ENCODE assay signal across 19 mouse cellular contexts in the genomic region with DNA sequence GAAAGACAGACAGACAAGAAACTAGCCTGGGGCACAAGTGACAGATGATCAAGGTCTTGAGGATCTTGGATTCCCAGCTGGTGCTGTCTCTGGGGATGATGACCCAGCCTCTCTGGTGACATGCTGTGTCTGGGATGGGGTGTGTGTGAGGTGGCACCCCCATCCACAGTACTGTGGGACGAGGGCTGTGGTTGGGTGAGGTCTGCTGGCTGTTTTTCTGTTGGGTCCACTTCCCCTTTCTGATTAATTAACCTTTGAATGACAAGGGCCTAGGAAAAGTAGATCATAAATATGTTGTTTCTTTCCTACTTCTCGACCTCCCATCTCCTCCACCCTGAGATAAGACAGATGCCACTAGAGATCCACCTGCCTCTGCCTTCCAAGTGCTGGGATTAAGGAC. TPM values are rescaled to one million over a fixed set of nuclear protein-coding genes. Genes with fewer than 3 reads are reported as not detected.
DNase-seq lines count a peak whose midpoint lies in the region; ATAC-seq and TF ChIP-seq lines count a peak whose summit lies in the region.
"Had no signal": no experiment of that assay in that cellular context is flagged by ENCODE, and none has a peak within 500 bp of the region (broad histone marks: within the 10 kb centered on the region; RNA-seq: fewer than 3 reads in every experiment).

No protein-coding gene starts in this region.

- TF ChIP-seq POLR2A in MEL (IDR thresholded peaks at IDR 0.05; ENCODE audit: control insufficient read depth in 1 of 2, insufficient read depth in 1 of 2, low read depth in 1 of 2, low read length in 2 of 2, poor library complexity in 1 of 2): no peak
- TF ChIP-seq POLR2A in small intestine, adult 2 months (IDR thresholded peaks at IDR 0.05; ENCODE audit: low read depth, low read length): no peak

- H3K36me3 ChIP-seq in limb, embryonic 12.5 days: peaks cover 11% of the 10 kb centered on the region
- peaks cover 36% of the 10 kb centered on the region for H3K36me3 ChIP-seq in limb, embryonic 10.5 days
- H3K36me3 ChIP-seq in MEL (ENCODE audit: control insufficient read depth in 1 of 2, insufficient read depth in 2 of 2, low read length in 2 of 2): peaks cover 0 to 41% of the 10 kb centered on the region in 2 experiments; a peak in 2 of 4 replicates
- peaks cover 25% of the 10 kb centered on the region for H3K36me3 ChIP-seq in limb, embryonic 13.5 days
- no peaks in the 10 kb centered on the region for H3K36me3 ChIP-seq in small intestine, adult 2 months (ENCODE audit: control insufficient read depth, insufficient read depth, low read length)
- no peaks in the 10 kb centered on the region for H3K36me3 ChIP-seq in midbrain, embryonic 11.5 days (ENCODE audit: control insufficient read depth, insufficient read depth, low read length)
- H3K36me3 ChIP-seq: intestine, embryonic 15.5 days; liver, embryonic 13.5 days had no signal

- no peaks in the 10 kb centered on the region for H3K27me3 ChIP-seq in limb, embryonic 12.5 days
- no peaks in the 10 kb centered on the region for H3K27me3 ChIP-seq in limb, embryonic 10.5 days (ENCODE audit: low read depth, poor library complexity, severe bottlenecking)
- H3K27me3 ChIP-seq in MEL (ENCODE audit: control insufficient read depth in 1 of 2, insufficient read depth in 2 of 2, low read length in 2 of 2): no peaks in the 10 kb centered on the region
- no peaks in the 10 kb centered on the region for H3K27me3 ChIP-seq in limb, embryonic 13.5 days
- no peaks in the 10 kb centered on the region for H3K27me3 ChIP-seq in small intestine, adult 2 months (ENCODE audit: control insufficient read depth, insufficient read depth, low read length)
- H3K27me3 ChIP-seq in midbrain, embryonic 11.5 days (ENCODE audit: control insufficient read depth, insufficient read depth, low read length): no peaks in the 10 kb centered on the region
- H3K27me3 ChIP-seq: hindbrain, embryonic 13.5 days; intestine, embryonic 15.5 days; liver, embryonic 13.5 days; midbrain, embryonic 12.5 days had no signal

- WGBS in limb, embryonic 12.5 days: 77% methylated on average over 2 of the region's 2 CpGs
- 85% methylated on average over 2 of the region's 2 CpGs for WGBS in limb, embryonic 10.5 days
- WGBS in limb, embryonic 13.5 days: 67% methylated on average over 2 of the region's 2 CpGs
- WGBS in small intestine, adult 2 months: 18% methylated on average over 2 of the region's 2 CpGs
- 80% methylated on average over 2 of the region's 2 CpGs for WGBS in midbrain, embryonic 11.5 days

- H3K27ac ChIP-seq in limb, embryonic 12.5 days: peak overlapping the region; percentile 67
- H3K27ac ChIP-seq in limb, embryonic 10.5 days: no peak overlapping the region; the same call in 1 of the 2 replicates
- H3K27ac ChIP-seq in MEL (ENCODE audit: control insufficient read depth, low read depth, low read length): peak overlapping the region; percentile 71
- H3K27ac ChIP-seq in limb, embryonic 13.5 days: peak overlapping the region; percentile 63
- H3K27ac ChIP-seq in small intestine, adult 2 months (ENCODE audit: insufficient read depth, low read depth, low read length): 0 out of 2 replicates have a peak overlapping the region, but pooled peaks have one; percentile 11
- H3K27ac ChIP-seq in midbrain, embryonic 11.5 days (ENCODE audit: low read depth, low read length): no peak overlapping the region
- H3K27ac ChIP-seq: liver, embryonic 13.5 days; midbrain, embryonic 12.5 days had no signal

- TF ChIP-seq RAD21 in MEL (IDR thresholded peaks at IDR 0.05; ENCODE audit: low read depth, low read length): no peak

- no peak for TF ChIP-seq CTCF in MEL (IDR thresholded peaks at IDR 0.05 in 2 of 3, conservative IDR thresholded peaks at IDR 0.05 in 1 of 3; ENCODE audit: control insufficient read depth in 1 of 3, insufficient read depth in 1 of 3, low read depth in 2 of 3, low read length in 3 of 3, poor library complexity in 1 of 3, severe bottlenecking in 1 of 3)
- no peak for TF ChIP-seq CTCF in small intestine, adult 2 months (IDR thresholded peaks at IDR 0.05; ENCODE audit: extremely low read depth, insufficient read length, insufficient replicate concordance, low read depth, low read length)

- TF ChIP-seq EP300 in MEL (IDR thresholded peaks at IDR 0.05; ENCODE audit: low read depth in 1 of 2, low read length in 2 of 2): peak; percentile 75 to 76

- H3K79me2 ChIP-seq in MEL (ENCODE audit: control insufficient read depth, insufficient read depth, low read length, poor library complexity): no peaks in the 10 kb centered on the region

- no peaks in the 10 kb centered on the region for H3K9me3 ChIP-seq in limb, embryonic 12.5 days
- no peaks in the 10 kb centered on the region for H3K9me3 ChIP-seq in limb, embryonic 10.5 days (replicated peaks)
- H3K9me3 ChIP-seq in MEL (replicated peaks; ENCODE audit: insufficient read depth, low read length): no peaks in the 10 kb centered on the region
- H3K9me3 ChIP-seq in limb, embryonic 13.5 days: no peaks in the 10 kb centered on the region
- H3K9me3 ChIP-seq in midbrain, embryonic 11.5 days (ENCODE audit: control insufficient read depth, low read length): no peaks in the 10 kb centered on the region
- H3K9me3 ChIP-seq: hindbrain, embryonic 13.5 days; intestine, embryonic 15.5 days; liver, embryonic 13.5 days; midbrain, embryonic 12.5 days had no signal

- H3K4me3 ChIP-seq in limb, embryonic 12.5 days (replicated peaks): no peak overlapping the region
- no peak overlapping the region for H3K4me3 ChIP-seq in limb, embryonic 10.5 days
- no peak overlapping the region for H3K4me3 ChIP-seq in MEL (ENCODE audit: control insufficient read depth in 1 of 2, insufficient read depth in 1 of 2, low read depth in 2 of 2, low read length in 2 of 2)
- H3K4me3 ChIP-seq in limb, embryonic 13.5 days: no peak overlapping the region
- no peak overlapping the region for H3K4me3 ChIP-seq in small intestine, adult 2 months (ENCODE audit: low read depth, low read length)
- H3K4me3 ChIP-seq in midbrain, embryonic 11.5 days (ENCODE audit: low read depth, low read length): no peak overlapping the region
- H3K4me3 ChIP-seq: hindbrain, embryonic 13.5 days; intestine, embryonic 15.5 days; liver, embryonic 13.5 days; midbrain, embryonic 12.5 days had no signal

- no peak for DNase-seq in limb, embryonic 10.5 days (ENCODE audit: low spot score)
- DNase-seq in MEL (ENCODE audit: low read depth, low spot score): peak; percentile 80
- no peak for DNase-seq in MN1 (ENCODE audit: low spot score)
- no peak for DNase-seq in kidney, adult 8-10 months
- DNase-seq in midbrain, embryonic 11.5 days (ENCODE audit: low spot score, missing footprints): no peak
- DNase-seq: adrenal gland, postnatal 36 days; cerebellum, adult 11 months; kidney, postnatal 14 days; layer of hippocampus, adult 9-11 months; liver, embryonic 13.5 days; lung, postnatal 10 days; thymus, adult 2 months had no signal

- no peak for ATAC-seq in limb, embryonic 12.5 days (ENCODE audit: insufficient number of reproducible peaks, insufficient read depth, low FRiP score, low TSS enrichment, low read depth)
- ATAC-seq in limb, embryonic 13.5 days (ENCODE audit: low FRiP score, low read depth): no peak
- ATAC-seq in midbrain, embryonic 11.5 days (ENCODE audit: low FRiP score): no peak
- ATAC-seq: activated CD4-positive, CD25-positive, alpha-beta regulatory T cell, adult 4 months; intestine, embryonic 15.5 days had no signal

- H3K4me2 ChIP-seq in limb, embryonic 12.5 days: no peak overlapping the region
- no peak overlapping the region for H3K4me2 ChIP-seq in limb, embryonic 13.5 days (replicated peaks)
- H3K4me2 ChIP-seq in midbrain, embryonic 11.5 days: no peak overlapping the region
- H3K4me2 ChIP-seq: hindbrain, embryonic 13.5 days; intestine, embryonic 15.5 days; liver, embryonic 13.5 days; midbrain, embryonic 12.5 days had no signal

- H3K9ac ChIP-seq in limb, embryonic 12.5 days (replicated peaks): no peak overlapping the region
- H3K9ac ChIP-seq in MEL (ENCODE audit: control insufficient read depth, low read depth, low read length, poor library complexity, severe bottlenecking): peak overlapping the region; percentile 32
- H3K9ac ChIP-seq in limb, embryonic 13.5 days: no peak overlapping the region; the same call in 1 of the 2 replicates
- no peak overlapping the region for H3K9ac ChIP-seq in midbrain, embryonic 11.5 days (ENCODE audit: low read length)
- H3K9ac ChIP-seq: hindbrain, embryonic 13.5 days; intestine, embryonic 15.5 days; liver, embryonic 13.5 days; midbrain, embryonic 12.5 days had no signal

- peaks cover 37% of the 10 kb centered on the region for H3K4me1 ChIP-seq in limb, embryonic 12.5 days (replicated peaks)
- H3K4me1 ChIP-seq in limb, embryonic 10.5 days: peaks cover 62% of the 10 kb centered on the region
- peaks cover 18 to 56% of the 10 kb centered on the region in 2 experiments for H3K4me1 ChIP-seq in MEL (ENCODE audit: control insufficient read depth in 1 of 2, insufficient read depth in 2 of 2, low read length in 2 of 2)
- H3K4me1 ChIP-seq in limb, embryonic 13.5 days: peaks cover 70% of the 10 kb centered on the region
- H3K4me1 ChIP-seq in small intestine, adult 2 months (ENCODE audit: control insufficient read depth, insufficient read depth, insufficient read length, low read length): peaks cover 43% of the 10 kb centered on the region
- H3K4me1 ChIP-seq in midbrain, embryonic 11.5 days (ENCODE audit: control insufficient read depth, insufficient read depth, low read length): peaks cover 9% of the 10 kb centered on the region

RNA-seq across cellular contexts. Expression of a gene that starts 18.2 kb away (rescaled TPM):
- polyA plus RNA-seq in limb, embryonic 12.5 days (2016; fragmentation: Nextera tagmentation; extraction: Ambion mirVana): 48.0 and 48.1 TPM in 2 replicates
- polyA plus RNA-seq in limb, embryonic 10.5 days (2016; fragmentation: Nextera tagmentation; extraction: Ambion mirVana): 40.9 and 47.9 TPM in 2 replicates
- total RNA-seq in MEL (2012; rRNA removed): 11.5 and 17.5 TPM in 2 replicates
- 10 to 100 TPM in 1 of 2 experiments, not detected in 1; 20.0 TPM for polyA plus RNA-seq in MEL (2012; ENCODE audit: insufficient read depth in 1 of 2, insufficient read length in 2 of 2, low read depth in 1 of 2, low replicate concordance in 2 of 2, missing spikeins in 1 of 2)
- polyA plus RNA-seq in limb, embryonic 13.5 days (2015; fragmentation: Nextera tagmentation; extraction: Ambion mirVana): 48.5 and 55.8 TPM in 2 replicates
- 19.4 and 27.2 TPM in 2 replicates for polyA plus RNA-seq in small intestine, adult 2 months (2012; rRNA removed)
- 10.3 and 10.6 TPM in 2 replicates for polyA plus RNA-seq in midbrain, embryonic 11.5 days (2014; fragmentation: Nextera tagmentation; extraction: Ambion mirVana)

RNA-seq across cellular contexts. Expression of a gene that starts 47.1 kb away (rescaled TPM):
- polyA plus RNA-seq in limb, embryonic 12.5 days (2016; fragmentation: Nextera tagmentation; extraction: Ambion mirVana): 18.8 and 20.0 TPM in 2 replicates
- polyA plus RNA-seq in limb, embryonic 10.5 days (2016; fragmentation: Nextera tagmentation; extraction: Ambion mirVana): 10.9 and 12.9 TPM in 2 replicates
- 7.1 and 8.2 TPM in 2 replicates for total RNA-seq in MEL (2012; rRNA removed)
- 10 to 100 TPM in 1 of 2 experiments, not detected in 1; 33.2 TPM for polyA plus RNA-seq in MEL (2012; ENCODE audit: insufficient read depth in 1 of 2, insufficient read length in 2 of 2, low read depth in 1 of 2, low replicate concordance in 2 of 2, missing spikeins in 1 of 2)
- polyA plus RNA-seq in limb, embryonic 13.5 days (2015; fragmentation: Nextera tagmentation; extraction: Ambion mirVana): 20.8 and 20.9 TPM in 2 replicates
- polyA plus RNA-seq in small intestine, adult 2 months (2012; rRNA removed): 3.6 and 7.0 TPM in 2 replicates
- polyA plus RNA-seq in midbrain, embryonic 11.5 days (2014; fragmentation: Nextera tagmentation; extraction: Ambion mirVana): 51.4 and 53.8 TPM in 2 replicates

Comparison
In these comparisons a context has a peak if more than half of its experiments do, and no peak if none do; other contexts are left out.
1. H3K27ac ChIP-seq: peak in limb, embryonic 12.5 days (single experiment), MEL (single experiment), limb, embryonic 13.5 days (single experiment) and small intestine, adult 2 months (single experiment); none in limb, embryonic 10.5 days (single experiment) and midbrain, embryonic 11.5 days (single experiment).